Mouse (Mus musculus): ENCODE data around the gene Lrrc46. TPM values are rescaled to one million over a fixed set of nuclear protein-coding genes. Genes with fewer than 3 reads are reported as not detected.
A peak's percentile ranks its signal among the peaks of the same experiment; 100 is the strongest.

Lrrc46 gene
- total RNA-seq (2021): under 1 TPM in 1 of 2 experiments, not detected in 1; 0.27 TPM
- long read RNA-seq, experiment 1: 0 reads
- long read RNA-seq, experiment 2: 0 reads

DNA sequence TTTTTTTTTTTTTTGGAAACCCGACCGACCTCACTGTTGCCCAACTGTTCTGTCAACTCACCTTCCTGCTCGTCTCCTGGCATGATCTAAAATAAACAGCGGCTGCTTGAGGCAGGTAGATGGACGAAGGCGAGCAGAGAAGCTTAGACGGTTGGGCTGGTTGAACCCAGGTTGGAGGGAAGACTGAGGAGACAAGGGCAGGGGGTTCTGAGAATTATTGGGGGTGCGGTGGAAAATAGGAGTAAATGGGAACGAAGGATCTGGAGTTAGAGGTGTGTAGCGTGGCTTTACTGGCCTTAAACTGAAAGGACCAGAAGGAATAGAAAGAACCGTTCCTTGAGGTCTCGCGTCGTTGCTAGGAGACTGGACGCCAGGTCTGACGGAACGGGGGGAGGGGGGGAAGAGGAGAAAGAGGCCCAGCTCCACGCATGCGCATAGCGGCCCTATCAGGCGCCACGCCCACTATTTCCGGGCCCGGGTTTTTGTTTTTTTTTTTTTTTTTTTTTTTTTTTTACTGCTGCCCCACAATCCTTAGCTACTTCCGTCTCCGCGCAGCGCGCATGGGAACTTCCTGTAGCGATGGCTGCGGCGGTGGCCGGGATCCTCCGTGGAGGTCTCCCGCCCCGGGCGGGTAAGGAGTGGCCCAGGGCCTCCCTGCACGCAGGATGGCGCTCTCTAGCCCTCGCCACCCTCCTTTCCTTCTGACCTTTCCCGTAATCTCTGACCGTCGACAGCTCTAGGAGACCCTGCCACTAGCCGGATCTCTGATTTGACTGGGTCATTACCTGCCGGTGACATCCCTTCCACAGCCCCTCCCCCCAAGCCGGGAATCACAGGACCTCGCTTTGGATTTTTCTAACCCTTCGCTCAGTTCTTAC lies at the start of gene Lrrc46, which contains the start of gene Mrpl10:
TSS of gene Lrrc46 (minus strand) at position 386 of the 878 bp plus-strand sequence.
TSS of gene Mrpl10 (plus strand) at position 539 of the 878 bp plus-strand sequence.
- DNase-seq: peak; percentile 84

DNA sequence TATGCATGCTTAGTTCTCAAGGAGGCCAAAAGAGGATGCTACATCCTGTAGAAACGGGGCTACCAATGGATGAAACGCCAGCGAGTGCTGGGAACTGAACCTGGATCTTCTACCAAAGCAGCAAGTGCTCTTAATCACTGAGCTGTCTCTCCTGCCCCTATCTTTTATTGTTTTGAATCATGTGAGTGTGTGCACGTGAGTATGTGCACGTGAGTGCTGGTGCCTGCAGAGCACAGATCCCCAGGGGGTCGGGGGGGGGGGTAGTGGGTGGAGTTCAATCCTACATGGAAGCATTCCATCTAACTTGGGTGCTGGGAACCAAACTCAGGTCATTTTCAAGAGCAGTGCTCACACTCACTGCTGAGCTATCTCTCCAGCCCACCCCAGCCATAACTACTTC lies 45.2 kb upstream of the Lrrc46 start:
- DNase-seq: no peak

DNA sequence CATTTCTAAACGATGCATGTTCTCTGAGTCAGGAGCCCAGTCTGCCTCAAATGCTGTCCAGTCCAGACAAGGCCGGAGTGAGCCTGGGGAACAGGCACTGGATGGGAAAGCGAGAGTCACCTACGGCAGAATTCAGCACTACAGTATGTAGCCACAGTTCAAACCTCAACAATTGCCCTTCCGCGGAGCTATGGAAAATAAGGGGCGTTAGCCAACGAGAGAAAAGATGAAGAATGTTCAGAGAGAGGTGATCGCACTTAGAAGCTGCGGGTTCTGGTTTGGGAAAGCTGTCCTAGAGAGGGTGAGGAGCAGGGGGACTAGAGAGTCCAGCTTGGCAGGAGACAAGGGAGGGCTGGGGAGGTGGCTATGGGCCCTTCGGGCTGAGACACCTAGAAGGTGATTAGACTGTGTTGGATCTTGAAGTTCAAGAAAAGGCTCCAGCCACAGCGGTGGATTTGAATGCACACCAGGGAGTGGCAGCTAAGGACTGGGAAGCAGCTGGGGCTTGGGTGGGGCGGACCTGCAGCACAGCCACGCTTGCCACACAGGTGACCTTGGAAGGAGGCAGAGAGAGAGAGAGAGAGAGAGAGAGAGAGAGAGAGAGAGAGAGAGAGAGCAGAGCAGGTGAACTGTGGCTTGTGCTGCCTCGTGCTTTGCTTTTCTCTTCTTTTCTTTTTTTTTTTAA lies 43.8 kb upstream of the Lrrc46 start:
- DNase-seq: no peak

DNA sequence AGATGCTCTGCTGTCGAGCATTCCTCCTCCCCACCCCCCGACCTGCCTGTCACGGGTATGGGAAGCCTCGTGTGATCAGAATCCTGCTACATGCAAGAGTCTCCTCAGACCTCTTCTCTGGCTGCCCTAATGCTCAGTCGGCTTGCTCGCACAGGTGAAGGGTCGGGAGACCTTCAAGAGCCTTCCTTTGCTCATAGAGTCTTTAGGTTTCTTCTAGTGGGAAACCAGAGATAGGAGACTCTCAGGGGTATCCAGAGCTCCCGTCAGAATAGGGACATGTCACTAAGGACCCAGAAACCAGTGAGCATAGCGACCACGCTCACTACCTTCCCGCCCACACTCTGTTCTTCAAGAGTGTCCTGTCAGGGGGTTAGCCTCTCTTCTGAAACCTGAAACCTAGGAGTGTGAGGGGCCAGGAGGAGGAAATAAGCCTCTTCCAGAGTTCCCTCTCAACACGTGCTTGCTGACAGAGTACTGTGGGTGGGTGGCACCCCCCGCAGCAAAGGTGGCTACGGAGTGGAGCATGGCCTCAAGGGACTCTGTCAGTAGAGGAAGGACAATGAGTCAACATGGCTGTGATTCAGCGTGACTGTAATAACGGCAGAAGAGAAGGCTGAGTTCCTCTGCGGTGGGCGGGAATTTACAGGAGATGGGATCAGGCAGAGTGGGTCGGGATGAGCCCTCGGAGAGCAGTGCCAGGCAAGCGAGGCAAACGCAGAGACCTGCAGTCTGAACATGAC lies 42.4 kb upstream of the Lrrc46 start:
- no peak for DNase-seq

DNA sequence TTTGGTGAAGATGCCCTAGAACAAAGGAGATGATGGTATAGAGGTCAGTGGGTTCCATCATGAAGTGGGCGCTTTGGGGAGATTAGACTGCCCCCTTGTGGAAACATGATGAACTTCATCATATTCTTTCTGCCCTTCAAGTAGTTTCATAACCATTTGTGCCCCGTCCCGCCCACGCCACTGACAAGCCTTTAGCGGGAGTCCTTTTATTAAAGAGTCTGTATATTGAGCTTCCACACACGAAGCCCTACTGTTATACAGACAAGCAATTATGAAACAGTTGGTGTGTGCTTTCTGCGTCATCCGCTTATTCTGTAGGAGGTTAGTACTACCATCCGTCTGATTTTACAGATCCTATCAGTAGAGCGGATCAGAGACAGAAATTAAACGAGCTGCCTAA lies 41.8 kb upstream of the Lrrc46 start:
- no peak for DNase-seq

DNA sequence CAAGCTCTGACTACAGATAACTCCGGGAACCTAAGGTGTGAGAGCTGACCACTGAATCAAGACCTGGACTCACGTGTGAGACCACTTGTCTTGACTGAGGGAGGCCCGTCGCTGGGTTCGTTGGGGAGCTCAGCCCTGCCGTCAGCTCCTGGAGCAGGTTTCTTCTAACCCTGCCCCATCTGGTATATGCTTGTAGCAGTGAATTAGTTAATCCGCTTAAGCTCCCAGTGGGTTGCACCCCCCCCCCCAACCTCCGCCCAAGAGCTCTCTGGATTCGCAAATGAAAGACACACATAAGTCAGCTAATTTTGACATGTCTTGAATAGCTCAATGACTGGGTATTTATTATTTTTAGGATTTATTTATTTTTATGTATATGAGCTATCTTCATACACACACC lies 39.1 kb upstream of the Lrrc46 start:
- DNase-seq: no peak

DNA sequence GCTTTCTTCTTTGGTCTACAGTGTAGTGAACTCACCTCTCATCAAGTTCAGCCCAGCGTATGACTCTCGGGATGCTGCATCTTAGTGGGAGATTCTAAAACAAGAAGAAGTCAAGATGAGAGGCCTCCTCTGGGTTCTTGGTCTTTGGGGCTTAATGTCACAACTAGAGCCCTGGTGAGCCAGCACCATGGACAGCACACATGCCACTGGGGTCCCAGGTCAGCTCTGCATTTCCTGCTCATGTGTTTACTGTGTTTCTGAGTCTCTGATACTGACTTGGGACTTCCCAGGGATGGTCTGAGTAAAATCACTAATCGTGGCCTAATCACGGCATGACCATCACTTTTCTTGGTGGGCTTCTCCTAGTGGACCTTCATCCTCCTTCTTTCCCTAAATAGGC lies 37.5 kb upstream of the Lrrc46 start:
- DNase-seq: no peak

DNA sequence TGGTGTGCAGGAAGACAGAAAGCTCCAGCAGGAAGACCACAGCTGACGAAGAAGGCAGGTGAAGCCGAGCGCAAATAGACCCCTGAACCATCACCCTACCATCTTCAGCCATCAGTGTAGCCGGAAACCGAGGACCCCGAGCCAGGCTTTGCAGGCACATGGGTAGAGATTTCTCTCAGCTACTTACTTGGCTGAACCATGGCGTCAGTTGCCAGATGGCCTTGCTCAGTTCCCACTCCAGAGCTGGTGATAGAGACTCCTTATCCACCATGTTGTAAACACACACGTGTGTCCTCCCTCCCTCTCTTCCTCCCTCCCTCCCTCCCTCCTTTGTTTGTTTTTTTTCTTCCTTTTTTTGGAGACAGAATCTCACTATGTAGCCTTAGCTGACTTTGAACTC lies 33.0 kb upstream of the Lrrc46 start:
- DNase-seq: no peak

DNA sequence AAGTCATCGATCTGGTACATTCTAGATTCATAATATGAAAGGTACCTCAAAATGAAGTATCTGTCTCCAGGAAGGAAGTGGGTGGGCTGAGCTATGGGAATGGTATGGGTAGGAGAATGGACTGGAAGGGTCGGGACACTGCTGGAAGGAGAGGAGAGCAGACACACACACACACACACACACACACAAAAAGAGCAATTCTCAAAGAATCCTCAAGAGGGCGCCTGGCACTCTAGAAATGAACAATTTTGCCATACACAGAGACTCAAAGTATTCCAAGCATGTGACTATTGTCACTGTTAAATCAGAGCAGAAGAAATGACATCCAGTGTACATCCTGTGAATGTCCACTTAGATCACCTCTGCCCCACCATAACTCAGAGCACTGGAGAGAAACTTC lies 31.3 kb upstream of the Lrrc46 start:
- DNase-seq: no peak

DNA sequence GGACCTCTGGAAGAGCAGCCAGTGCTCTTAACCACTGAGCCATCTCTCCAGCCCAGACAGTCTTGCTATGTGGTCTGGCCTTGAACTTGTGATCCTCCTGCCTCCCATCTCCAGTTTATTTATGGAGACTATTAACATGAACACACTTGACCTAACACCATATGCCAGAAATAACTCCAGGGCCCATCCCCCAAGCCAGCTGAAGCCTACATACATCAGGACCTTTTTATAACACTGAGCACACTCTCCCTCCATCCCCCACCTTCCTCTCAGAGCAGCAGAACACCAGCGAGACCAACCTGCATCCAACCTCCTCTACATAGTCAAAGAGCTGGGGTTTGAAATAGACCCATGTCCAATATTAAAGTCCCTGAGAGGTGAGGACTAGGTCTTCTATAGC lies 29.9 kb upstream of the Lrrc46 start:
- no peak for DNase-seq

DNA sequence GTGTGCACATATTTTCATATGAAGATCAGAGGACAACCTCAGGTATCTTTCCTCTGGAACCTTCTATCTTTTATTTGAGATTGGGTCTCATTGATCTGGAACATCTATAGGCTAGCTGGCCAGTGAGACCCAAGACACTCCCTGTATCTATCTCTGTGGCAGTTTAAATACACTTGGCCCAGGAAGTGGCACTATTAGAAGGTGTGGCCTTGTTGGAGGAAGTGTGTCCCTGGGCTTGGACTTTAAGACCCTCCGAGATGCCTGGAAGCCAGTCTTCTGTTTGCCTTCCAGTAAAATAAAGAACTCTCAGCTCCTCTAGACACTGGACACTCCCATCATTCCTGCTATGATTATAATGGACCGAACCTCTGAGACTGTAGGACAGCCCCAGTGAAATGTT lies 28.6 kb upstream of the Lrrc46 start:
- no peak for DNase-seq

DNA sequence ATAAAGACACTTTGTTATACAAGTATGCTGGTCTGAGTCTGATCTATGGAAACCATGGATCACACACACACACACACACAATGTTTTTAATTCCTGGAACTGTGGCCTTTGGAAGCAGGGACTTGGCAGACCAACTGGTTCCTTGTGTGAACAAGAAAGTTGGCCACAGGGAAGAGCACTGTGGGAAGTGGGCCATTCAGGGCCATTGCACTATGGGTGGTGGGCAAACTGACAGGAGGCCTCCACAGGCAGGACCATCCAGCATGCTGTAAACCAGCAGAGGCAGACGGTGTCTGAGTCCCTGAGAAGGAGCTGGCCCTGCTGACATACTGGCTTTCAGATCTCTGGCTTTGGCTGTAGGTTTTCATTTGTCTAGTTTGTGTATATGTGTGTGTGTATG lies 28.1 kb upstream of the Lrrc46 start:
- no peak for DNase-seq

DNA sequence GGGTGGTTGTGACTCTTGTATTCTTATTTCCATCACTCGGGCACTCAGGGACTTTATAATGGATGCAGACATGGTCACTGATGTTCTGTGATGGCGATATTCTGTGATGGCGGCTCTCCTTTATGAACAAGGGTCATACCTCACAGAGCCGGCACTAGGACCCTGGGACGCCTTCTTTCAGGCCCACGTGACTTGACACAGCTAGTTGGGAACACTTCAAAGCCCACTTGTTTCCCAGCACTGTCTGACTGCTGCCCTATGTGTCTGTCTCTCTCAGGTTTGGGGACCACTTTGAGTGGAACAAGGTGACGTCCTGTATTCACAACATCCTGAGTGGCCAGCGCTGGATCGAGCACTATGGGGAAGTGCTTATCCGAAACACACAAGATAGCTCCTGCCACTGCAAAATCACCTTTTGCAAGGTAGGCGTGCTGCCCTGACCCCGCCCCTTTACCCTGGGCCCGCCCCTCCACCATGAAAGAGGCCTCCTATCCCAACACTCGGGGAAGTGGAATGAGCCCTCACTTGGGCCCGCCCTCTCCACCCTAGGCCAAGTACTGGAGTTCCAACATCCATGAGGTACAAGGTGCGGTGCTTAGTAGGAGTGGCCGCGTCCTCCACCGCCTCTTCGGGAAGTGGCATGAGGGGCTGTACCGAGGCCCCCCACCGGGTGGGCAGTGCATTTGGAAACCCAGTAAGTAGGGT lies 25.6 kb upstream of the Lrrc46 start:
- DNase-seq: no peak

DNA sequence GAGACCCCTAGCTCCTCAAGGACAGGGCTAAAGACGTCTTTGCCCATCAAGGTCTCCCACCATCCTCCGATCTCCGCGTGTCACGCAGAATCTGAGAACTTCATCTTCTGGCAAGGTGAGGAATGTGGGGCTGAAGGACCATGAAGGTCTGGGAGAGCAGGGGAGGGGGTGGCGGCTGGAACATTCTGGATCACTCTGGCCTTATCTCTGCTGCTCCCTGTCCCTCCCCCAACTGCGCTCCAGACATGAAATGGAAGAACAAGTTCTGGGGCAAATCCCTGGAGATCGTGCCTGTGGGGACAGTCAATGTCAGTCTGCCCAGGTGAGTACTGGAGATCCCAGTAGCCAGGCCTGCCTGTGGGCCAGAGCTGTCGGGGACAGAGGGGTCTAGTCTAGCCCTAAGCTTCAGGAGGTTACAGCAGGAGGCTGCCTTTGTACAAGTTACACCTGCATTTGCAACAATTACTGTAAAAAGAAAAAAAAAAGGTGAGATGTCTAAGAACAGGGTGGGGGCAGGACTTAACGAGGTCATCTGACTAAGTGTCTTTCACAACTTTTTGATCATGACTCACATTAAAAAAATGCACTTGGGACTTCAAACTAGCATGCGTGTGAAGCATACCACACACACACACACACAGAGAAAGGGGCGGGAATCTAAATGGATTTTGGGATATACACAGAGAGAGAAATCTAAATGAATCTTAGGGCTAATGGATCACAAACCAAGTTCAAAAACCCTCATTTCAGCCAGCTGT lies 24.5 kb upstream of the Lrrc46 start:
- no peak for DNase-seq

DNA sequence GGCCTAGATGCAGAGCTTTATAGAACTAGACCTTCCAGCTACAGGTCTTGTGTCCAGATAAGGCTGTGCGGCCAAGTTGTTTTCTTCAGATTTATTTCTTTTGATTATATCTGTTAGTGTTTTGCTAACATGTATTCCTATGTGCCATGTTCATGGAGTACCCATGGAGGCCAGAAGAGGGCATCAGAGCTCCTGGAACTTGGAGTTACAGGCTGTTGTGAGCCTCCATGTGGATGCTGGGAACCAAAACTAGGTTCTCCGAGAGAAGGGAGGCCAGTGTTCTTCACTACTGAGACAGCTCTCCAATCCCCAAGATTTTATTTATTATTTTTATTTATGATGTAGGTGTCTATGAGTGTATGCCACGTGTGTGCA lies 22.7 kb upstream of the Lrrc46 start:
- no peak for DNase-seq

DNA sequence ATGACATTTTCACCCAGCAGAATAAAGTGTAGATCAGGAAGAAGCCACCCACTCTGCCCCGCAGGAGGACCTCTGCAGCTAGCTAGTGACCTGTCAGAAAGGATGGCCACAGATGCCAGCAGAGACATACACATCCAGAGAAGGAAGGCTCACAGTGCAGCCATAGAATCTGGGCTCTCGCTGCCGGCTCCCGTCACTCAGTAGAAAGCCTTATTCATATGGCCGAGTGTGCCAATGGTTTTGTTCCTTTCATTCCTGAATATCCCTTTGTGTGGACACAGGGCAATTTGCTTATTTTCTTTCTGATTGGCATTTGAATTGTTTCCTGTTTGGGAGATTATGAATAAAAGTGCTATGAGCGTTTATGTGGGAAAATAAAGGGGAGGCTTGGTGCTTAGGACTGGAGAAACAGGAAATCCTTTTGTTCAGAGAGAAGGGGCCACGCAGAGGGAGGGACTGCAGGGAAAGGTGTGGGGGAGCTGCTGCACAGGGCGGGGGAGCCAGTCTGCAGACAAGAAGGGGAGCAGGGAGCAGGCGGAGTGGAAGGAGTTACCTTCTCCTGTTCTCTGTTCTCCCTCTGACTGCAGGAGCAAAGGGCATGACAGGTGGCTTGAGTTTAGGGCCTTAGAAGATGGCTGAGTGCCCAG lies 22.2 kb upstream of the Lrrc46 start:
- DNase-seq: no peak

DNA sequence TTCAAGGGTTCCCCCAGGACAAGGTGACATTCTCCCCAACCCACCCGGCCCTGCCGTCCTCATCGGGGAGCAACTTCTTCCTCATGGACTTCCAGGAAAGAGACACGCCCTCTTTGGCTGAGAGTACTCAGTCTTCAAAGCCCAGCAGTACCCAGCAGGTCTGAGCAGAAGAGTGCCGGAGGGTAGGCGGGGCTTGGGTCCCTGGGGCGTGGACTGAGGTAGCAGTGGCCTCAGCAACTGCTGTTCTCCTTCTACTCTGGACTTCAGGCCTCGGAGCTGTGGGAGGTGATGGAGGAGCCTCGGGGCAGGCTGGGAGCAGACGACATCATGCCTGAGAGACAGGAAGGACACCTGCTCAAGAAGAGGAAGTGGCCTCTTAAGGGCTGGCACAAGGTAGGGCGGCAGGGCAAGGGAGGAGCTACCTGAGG lies 11.0 kb upstream of the Lrrc46 start:
- no peak for DNase-seq

DNA sequence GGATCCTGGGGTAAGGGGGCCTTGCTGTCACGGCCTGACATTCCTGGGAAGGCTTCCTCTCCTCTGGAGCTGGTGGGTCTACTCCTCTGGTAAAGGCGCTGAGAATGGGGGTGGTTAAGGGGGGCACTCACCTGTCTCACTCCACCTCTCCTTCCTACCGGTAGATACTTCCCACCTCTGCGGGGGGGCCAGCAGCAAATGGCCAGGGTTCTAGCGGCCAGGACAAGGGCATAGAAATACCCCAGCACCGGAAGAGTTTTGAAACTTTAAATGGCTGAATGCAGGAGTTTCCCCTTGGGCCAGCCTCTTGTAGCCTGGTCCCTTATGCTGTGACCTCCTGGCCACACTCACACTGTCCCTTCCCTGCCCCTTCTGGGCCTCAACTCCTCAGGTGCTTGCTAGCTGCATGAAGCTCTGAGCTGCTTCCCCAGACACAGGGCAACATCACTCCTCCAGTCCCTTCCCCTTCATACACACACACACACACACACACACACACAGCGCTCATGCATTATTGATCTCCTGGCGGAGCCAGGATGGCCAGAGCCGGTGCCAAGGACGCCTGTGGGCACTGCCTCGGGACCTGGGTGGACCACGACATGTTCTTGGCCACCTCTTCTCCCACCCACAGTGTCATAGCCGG lies 9.9 kb upstream of the Lrrc46 start:
- no peak for DNase-seq

DNA sequence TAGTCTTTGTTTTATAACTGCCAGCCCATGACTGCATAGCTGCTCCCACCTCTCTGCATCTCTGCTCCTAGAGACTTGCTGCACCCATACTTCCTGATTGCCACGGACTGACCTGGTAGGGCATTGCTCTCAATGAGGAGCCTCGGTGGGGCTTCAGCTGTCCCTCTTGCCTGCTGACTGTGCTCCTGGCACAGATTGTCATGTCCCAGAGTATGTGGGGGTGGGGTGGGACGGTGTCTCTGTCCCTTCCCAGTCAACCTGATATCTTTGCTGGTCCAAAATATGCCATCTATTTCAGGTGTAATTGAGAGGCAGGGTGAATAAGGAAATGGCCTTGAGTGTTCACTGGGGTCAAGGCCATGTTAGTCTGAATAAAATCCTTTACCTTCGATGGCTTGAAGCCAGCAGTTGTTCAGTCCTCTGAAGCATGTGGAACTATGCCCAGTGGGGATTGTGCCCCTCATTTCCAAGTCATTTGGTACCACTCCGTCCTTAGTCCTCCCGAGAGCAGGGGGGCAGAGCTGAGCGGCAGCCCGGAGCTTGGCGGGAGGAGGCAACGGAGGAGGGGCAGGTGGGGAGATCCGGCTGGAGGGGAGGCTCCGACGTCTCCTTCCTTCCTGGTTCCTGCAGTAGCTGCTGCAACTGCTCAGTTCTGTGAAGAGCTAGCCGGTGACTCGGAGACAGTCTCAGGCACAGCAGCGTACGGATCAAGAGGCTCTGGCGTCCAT lies 9.2 kb upstream of the Lrrc46 start, which contains the start of gene Osbpl7:
TSS of gene Osbpl7 (plus strand) at position 413 of the 728 bp plus-strand sequence.
- peak; percentile 74 for DNase-seq

All from gastrocnemius, postnatal 25 days (tissue).